Mouse (Mus musculus) hindbrain, embryonic 12.5 days (tissue): ENCODE results near the gene Scgb1a1. TPM values are rescaled to one million over a fixed set of nuclear protein-coding genes. Genes with fewer than 3 reads are reported as not detected.

Experiments used
- ATAC-seq: fragments of 200-750 bp; cut with Nextera tagmentation; 2 replicates; pipeline ENCODE4 v1.8.0; 2017; ENCODE audit warnings: moderate TSS enrichment; ENCODE audit not compliant: low FRiP score
- H3K27ac ChIP-seq: fragments of 300-500 bp; sonication (generic); 2 replicates; pipeline ENCODE4 v1.5.1; 2016; ENCODE audit warnings: mild to moderate bottlenecking
- H3K27me3 ChIP-seq: fragments of 300-500 bp; sonication (generic); 2 replicates; pipeline ENCODE4 v1.6.1; 2016; ENCODE audit warnings: mild to moderate bottlenecking
- H3K36me3 ChIP-seq: fragments of 300-500 bp; sonication (generic); 2 replicates; pipeline ENCODE4 v1.6.1; 2016; ENCODE audit warnings: mild to moderate bottlenecking
- H3K4me1 ChIP-seq: fragments of 300-500 bp; sonication (generic); 2 replicates; pipeline ENCODE4 v1.6.1; 2016
- H3K4me2 ChIP-seq: fragments of 300-500 bp; sonication (generic); replicated peaks from 2 replicates; pipeline ENCODE4 v1.6.1; 2016; ENCODE audit warnings: mild to moderate bottlenecking
- H3K4me3 ChIP-seq: fragments of 300-500 bp; sonication (generic); 2 replicates; pipeline ENCODE4 v1.5.1; 2016; ENCODE audit warnings: mild to moderate bottlenecking
- H3K9ac ChIP-seq: fragments of 300-500 bp; sonication (generic); 2 replicates; pipeline ENCODE4 v1.6.1; 2016; ENCODE audit warnings: mild to moderate bottlenecking, moderate library complexity
- H3K9me3 ChIP-seq: fragments of 300-500 bp; sonication (generic); replicated peaks from 2 replicates; pipeline ENCODE4 v1.6.1; 2016; ENCODE audit warnings: mild to moderate bottlenecking
- WGBS: fragments of 180-500 bp; shearing (Covaris S2); methylation state at CpG from one replicate; pipeline ENCODE4 v1.1.7; 2016; 5-methylcytosine and 5-hydroxymethylcytosine counted together
- polyA plus RNA-seq: library from polyadenylated mRNA; unstranded; fragments of >200 nt; fragmentation: Nextera tagmentation; extraction: Ambion mirVana; gene quantifications from 2 replicates; pipeline ENCODE4 v1.2.1, GENCODE M21; 2016

The Scgb1a1 gene
- polyA plus RNA-seq, 1 experiment from 2014 or later, result not detected

DNA sequence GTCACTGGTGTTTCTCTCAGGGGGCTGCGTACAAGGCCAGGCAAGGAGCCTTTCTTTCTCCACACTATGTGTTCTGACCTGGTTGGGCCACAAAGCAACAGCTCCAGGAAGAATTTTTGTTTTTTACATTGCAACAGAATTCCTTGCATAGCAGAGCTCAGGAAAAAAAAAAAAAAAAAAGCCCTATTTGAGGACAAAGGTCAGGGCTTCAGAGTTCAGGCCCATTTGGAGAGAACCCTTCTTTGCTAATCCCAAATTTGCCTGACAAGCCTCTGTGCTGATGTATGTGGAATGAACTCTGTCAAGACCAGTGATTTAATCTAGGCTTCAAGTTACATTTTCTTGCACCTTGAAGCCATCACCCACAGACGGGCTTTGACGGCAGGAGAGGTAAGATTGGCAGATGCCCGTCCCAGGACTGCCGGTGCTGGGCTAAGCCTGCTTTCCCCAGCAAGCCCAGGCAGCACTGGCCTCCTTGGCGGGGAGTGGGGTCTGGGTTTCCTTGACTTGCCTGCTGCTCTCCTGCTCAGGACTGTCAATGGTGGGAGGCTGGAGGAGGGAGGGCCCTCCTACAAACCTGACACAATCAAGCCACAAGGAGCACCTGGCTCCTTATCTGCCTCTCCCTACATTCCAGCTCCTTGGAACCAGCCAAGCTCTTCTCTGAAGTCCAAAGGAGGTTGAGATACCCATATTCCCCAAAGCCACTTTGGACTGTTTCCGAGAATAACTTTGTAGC, 40.4 kb downstream of the Scgb1a1 start:
- 69% methylated on average over 7 of the region's 7 CpGs for WGBS
- no peak for ATAC-seq
- Histone ChIP-seq H3K9ac (no peak overlapping the region), H3K36me3 (no peaks in the 10 kb centered on the region), H3K4me1 (no peaks in the 10 kb centered on the region), H3K27me3 (no peaks in the 10 kb centered on the region), H3K9me3 (no peaks in the 10 kb centered on the region), H3K27ac (no peak overlapping the region), H3K4me3 (no peak overlapping the region), H3K4me2 (no peak overlapping the region)

DNA sequence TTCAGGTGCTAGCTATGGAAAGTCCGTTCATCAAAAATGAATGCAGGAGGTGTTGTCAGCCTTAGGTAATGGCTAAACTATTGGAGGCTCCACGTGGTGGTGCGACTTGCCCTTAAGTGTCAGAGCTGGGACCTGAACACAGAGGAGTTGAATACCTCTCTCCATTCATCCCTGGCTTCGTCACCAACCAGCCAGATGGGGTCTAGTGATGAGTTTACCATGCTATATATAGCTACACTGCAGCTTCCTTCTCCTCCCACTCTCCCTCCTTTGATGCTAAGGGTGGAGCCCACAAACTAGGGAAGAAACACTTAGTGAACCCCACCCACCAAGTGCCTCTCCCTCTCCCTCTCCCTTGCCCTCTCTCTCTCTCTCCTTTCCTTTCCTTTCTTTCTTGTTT, 43.5 kb downstream of the Scgb1a1 start:
- Histone ChIP-seq H3K27me3 (no peaks in the 10 kb centered on the region), H3K9ac (no peak overlapping the region), H3K36me3 (no peaks in the 10 kb centered on the region), H3K4me3 (no peak overlapping the region), H3K4me2 (no peak overlapping the region), H3K9me3 (no peaks in the 10 kb centered on the region), H3K4me1 (no peaks in the 10 kb centered on the region), H3K27ac (no peak overlapping the region)
- 82% methylated on average over 4 of the region's 4 CpGs for WGBS
- no peak for ATAC-seq

DNA sequence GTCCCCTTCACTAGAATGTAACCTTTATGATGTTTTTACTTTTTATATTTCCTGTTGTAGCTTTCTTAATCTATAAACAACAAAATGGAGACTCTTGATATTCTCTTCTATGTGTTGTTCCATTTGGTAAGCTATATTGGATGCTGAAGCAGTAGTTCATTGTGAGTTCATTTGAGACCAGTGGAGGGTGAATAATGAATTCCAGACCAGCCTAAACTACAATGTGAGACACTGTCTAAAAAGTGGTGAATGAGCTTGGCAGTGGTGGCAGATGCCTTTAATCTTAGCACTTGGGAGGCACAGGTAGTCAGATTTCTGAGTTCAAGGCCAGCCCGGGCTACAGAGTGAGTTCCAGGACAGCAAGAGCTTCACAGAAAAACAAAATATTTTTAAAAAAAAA, 44.6 kb downstream of the Scgb1a1 start:
- 90% methylated on average over 1 of the region's 1 CpGs for WGBS
- Histone ChIP-seq H3K4me3 (no peak overlapping the region), H3K9me3 (no peaks in the 10 kb centered on the region), H3K9ac (no peak overlapping the region), H3K4me1 (no peaks in the 10 kb centered on the region), H3K36me3 (no peaks in the 10 kb centered on the region), H3K27ac (no peak overlapping the region), H3K4me2 (no peak overlapping the region), H3K27me3 (no peaks in the 10 kb centered on the region)
- ATAC-seq, result no peak

DNA sequence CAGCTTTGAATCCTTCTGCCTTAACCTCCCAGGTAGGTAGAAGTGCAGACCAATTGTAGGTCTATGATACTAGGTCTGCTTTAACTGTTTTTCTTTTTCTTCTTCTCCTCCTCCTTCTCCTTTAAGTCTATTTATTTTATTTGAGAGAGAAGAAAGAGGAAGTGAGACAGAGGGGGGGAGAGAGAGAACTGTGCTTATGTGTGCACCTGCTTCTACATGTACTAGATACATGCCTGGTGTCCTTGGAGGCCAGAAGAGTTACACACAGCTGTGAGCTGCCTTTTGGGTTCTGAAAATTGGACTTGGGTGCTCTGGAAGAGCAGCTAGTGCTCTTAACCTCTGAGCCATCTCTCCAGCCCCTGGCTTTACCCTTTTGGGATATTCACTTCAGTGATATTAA, 46.7 kb downstream of the Scgb1a1 start:
- Histone ChIP-seq H3K9ac (no peak overlapping the region), H3K27ac (no peak overlapping the region), H3K27me3 (no peaks in the 10 kb centered on the region), H3K4me1 (no peaks in the 10 kb centered on the region), H3K9me3 (no peaks in the 10 kb centered on the region), H3K36me3 (no peaks in the 10 kb centered on the region), H3K4me2 (no peak overlapping the region), H3K4me3 (no peak overlapping the region)
- ATAC-seq, result no peak

DNA sequence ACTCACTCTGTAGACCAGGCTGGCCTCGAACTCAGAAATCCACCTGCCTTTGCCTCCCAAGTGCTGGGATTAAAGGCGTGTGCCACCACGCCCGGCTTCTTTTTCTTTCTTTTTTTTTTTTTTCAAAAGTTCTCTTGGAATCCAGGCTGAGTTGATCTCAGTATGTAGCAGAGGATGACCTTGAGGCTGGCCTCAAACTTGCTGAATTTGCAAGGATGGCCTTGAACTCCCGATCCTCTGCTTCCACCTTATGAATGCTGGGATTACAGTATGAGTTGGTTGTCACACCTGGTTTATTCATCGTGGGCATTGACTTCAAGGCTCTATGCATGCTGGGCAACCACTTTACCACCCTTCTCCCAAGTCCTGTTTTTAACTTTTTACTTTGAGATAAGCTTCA, 47.1 kb downstream of the Scgb1a1 start:
- Histone ChIP-seq H3K4me3 (no peak overlapping the region), H3K36me3 (no peaks in the 10 kb centered on the region), H3K27ac (no peak overlapping the region), H3K9ac (no peak overlapping the region), H3K9me3 (no peaks in the 10 kb centered on the region), H3K27me3 (no peaks in the 10 kb centered on the region), H3K4me1 (no peaks in the 10 kb centered on the region), H3K4me2 (no peak overlapping the region)
- 88% methylated on average over 6 of the region's 6 CpGs for WGBS
- no peak for ATAC-seq

DNA sequence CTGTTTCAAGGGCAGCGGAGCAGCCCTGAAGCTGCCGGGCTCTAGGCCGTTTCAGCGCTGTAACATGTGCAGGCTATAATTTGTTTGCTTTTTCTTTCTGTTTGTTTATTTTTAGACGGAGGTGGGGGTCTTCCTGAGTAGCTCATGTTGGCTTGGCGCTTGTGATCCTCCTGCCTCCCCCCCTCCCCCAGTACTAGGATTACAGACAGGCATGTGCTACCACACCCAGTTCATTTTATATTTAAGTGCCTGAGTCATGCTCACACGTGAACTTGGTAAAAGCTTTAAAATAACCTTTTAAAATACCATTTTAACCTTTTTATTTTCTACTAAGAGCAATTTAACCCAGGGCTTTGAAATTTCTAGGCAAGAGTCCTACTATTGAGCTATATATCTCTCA, 47.8 kb downstream of the Scgb1a1 start:
- H3K9ac ChIP-seq, result no peak overlapping the region
- no peak for ATAC-seq
- H3K36me3 ChIP-seq, result no peaks in the 10 kb centered on the region
- WGBS, result 76% methylated on average over 7 of the region's 7 CpGs
- H3K27ac ChIP-seq, result no peak overlapping the region
- no peaks in the 10 kb centered on the region for H3K4me1 ChIP-seq
- H3K27me3 ChIP-seq, result no peaks in the 10 kb centered on the region
- H3K4me2 ChIP-seq, result no peak overlapping the region
- no peaks in the 10 kb centered on the region for H3K9me3 ChIP-seq
- no peak overlapping the region for H3K4me3 ChIP-seq

DNA sequence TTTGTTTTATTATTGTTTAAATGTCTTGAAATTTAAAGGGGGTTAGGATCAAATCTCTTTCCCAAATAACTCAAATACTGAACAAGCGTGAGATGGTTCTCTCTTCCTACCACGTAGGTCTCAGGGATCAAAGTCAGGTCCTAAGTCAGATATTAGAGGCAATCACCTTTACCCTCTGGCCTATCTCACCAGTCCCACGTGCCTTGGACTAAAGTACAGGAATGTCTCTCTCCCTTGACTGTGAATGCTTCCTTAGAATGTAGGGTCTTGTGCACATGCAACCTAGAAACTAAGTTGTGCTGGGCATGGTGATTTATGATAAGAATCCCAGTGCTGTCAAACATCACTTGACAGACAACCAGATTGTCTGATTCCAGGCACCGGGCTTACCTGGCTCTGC, 48.5 kb downstream of the Scgb1a1 start:
- ATAC-seq, result no peak
- Histone ChIP-seq H3K9ac (no peak overlapping the region), H3K9me3 (no peaks in the 10 kb centered on the region), H3K4me1 (no peaks in the 10 kb centered on the region), H3K27ac (no peak overlapping the region), H3K36me3 (no peaks in the 10 kb centered on the region), H3K27me3 (no peaks in the 10 kb centered on the region), H3K4me2 (no peak overlapping the region), H3K4me3 (no peak overlapping the region)
- 81% methylated on average over 4 of the region's 4 CpGs for WGBS

DNA sequence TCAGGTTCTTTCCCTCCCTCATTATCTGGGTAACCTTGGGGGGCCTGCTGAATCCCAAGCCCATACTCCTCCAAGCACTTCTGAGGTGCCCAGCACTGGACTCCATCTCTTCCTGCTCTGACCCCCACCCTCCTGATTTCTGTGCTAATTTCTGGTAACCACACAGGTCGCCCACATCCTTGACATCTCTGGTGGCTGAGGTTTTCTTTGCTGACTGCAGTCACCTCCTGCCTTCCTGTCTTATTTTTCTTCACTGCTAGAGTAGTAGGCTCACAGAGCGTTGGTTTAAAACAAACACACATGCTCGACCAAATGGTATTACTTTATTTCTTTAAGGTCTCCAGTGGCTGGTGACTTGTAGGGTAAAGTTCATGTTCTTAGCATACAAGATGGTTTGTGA, 49.6 kb downstream of the Scgb1a1 start:
- Histone ChIP-seq H3K4me3 (no peak overlapping the region), H3K36me3 (no peaks in the 10 kb centered on the region), H3K27ac (no peak overlapping the region), H3K4me2 (no peak overlapping the region), H3K9ac (no peak overlapping the region), H3K9me3 (no peaks in the 10 kb centered on the region), H3K4me1 (no peaks in the 10 kb centered on the region), H3K27me3 (no peaks in the 10 kb centered on the region)
- 66% methylated on average over 3 of the region's 3 CpGs for WGBS
- ATAC-seq, result no peak

DNA sequence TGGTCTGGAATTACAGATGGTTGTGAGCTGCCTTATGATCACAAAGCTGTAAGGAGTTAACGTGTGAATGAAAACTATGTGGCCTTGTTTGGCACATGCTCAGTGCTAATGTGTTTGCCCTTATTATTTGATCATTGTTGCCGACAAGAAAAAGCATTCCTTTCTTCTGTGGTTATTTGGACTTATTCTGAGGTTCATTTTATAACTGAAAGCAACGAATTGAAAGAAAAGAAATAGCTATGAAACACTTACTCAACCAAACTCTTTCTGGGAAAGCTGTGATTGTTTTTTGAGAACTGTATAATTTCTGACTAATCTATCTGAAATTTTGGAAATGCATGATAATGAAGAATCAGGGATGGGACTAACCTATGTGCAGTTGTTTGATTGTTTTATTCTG, 52.7 kb downstream of the Scgb1a1 start:
- Histone ChIP-seq H3K4me1 (no peaks in the 10 kb centered on the region), H3K4me3 (no peak overlapping the region), H3K27me3 (no peaks in the 10 kb centered on the region), H3K27ac (no peak overlapping the region), H3K9ac (no peak overlapping the region), H3K4me2 (no peak overlapping the region), H3K36me3 (no peaks in the 10 kb centered on the region), H3K9me3 (no peaks in the 10 kb centered on the region)
- no peak for ATAC-seq
- WGBS, result 86% methylated on average over 3 of the region's 3 CpGs

DNA sequence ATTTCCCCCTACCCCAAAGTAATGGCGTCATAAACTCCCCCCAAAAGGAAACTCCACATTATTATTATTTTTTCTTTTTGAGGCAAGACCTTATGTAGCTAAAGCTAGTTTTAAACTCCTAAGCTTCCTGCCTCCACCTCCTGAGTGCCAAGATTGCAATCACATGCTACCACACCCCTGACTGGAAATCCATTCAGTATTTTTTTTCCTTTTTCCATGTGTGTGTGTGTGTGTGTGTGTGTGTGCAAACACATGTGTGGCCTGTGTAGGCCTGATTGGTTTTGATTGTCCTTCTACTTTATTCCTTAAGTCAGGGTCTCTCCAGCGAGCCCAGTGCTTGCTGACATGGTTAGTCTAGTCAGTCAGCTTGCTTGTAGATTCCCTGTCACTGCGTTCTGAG, 53.3 kb downstream of the Scgb1a1 start:
- no peak overlapping the region for H3K4me3 ChIP-seq
- no peak overlapping the region for H3K27ac ChIP-seq
- 83% methylated on average over 3 of the region's 3 CpGs for WGBS
- H3K36me3 ChIP-seq, result no peaks in the 10 kb centered on the region
- no peak for ATAC-seq
- H3K9ac ChIP-seq, result no peak overlapping the region
- H3K9me3 ChIP-seq, result no peaks in the 10 kb centered on the region
- no peaks in the 10 kb centered on the region for H3K4me1 ChIP-seq
- H3K4me2 ChIP-seq, result no peak overlapping the region
- no peaks in the 10 kb centered on the region for H3K27me3 ChIP-seq

Other genes starting within 250 kb of the Scgb1a1 start
- gene Gng3, start 248.8 kb downstream of the Scgb1a1 start, polyA plus RNA-seq, result 171 and 176 TPM in 2 replicates
- gene Lrrn4cl, start 237.2 kb downstream of the Scgb1a1 start, polyA plus RNA-seq, result 0.49 and 0.82 TPM in 2 replicates
- gene Ubxn1, start 216.5 kb downstream of the Scgb1a1 start, polyA plus RNA-seq, result 166 and 175 TPM in 2 replicates
- 62.1 and 64.7 TPM in 2 replicates for gene Uqcc3, start 207.0 kb downstream of the Scgb1a1 start, polyA plus RNA-seq
- 69.0 and 69.5 TPM in 2 replicates for gene Lbhd1, start 204.2 kb downstream of the Scgb1a1 start, polyA plus RNA-seq
- gene Gm49403, start 204.0 kb downstream of the Scgb1a1 start, polyA plus RNA-seq, result not detected in 2 replicates
- 74.3 and 87.4 TPM in 2 replicates for gene 1810009A15Rik, start 199.1 kb downstream of the Scgb1a1 start, polyA plus RNA-seq
- gene Gm49416, start 199.0 kb downstream of the Scgb1a1 start, polyA plus RNA-seq, result not detected in 2 replicates
- gene Ints5, start 195.0 kb downstream of the Scgb1a1 start, polyA plus RNA-seq, result 43.4 and 45.2 TPM in 2 replicates
- gene Ganab, start 189.9 kb downstream of the Scgb1a1 start, polyA plus RNA-seq, result 114 and 118 TPM in 2 replicates
- 79.6 and 82.8 TPM in 2 replicates for gene B3gat3, start 167.6 kb downstream of the Scgb1a1 start, polyA plus RNA-seq
- 1.8 and 3.2 TPM in 2 replicates for gene Rom1, start 158.6 kb downstream of the Scgb1a1 start, polyA plus RNA-seq
- gene Eml3, start 158.4 kb downstream of the Scgb1a1 start, polyA plus RNA-seq, result 17.0 and 17.1 TPM in 2 replicates
- gene Mta2, start 146.1 kb downstream of the Scgb1a1 start, polyA plus RNA-seq, result 174 and 185 TPM in 2 replicates
- 32.3 and 35.7 TPM in 2 replicates for gene Tut1, start 134.1 kb downstream of the Scgb1a1 start, polyA plus RNA-seq
- 352 and 372 TPM in 2 replicates for gene Eef1g, start 120.9 kb downstream of the Scgb1a1 start, polyA plus RNA-seq
- gene Ahnak, start 98.7 kb downstream of the Scgb1a1 start, polyA plus RNA-seq, result 12.7 and 15.4 TPM in 2 replicates
- gene Asrgl1, start 47.7 kb upstream of the Scgb1a1 start, polyA plus RNA-seq, result 16.8 and 18.0 TPM in 2 replicates